Mouse (Mus musculus) lung, postnatal 25 days (tissue): ENCODE measurements around the gene D930020B18Rik.

Experiments used
- DNase-seq: peaks from one replicate; pipeline ENCODE4 v3.0.0; 2022; ENCODE audit warnings: low spot score

The D930020B18Rik gene

DNA sequence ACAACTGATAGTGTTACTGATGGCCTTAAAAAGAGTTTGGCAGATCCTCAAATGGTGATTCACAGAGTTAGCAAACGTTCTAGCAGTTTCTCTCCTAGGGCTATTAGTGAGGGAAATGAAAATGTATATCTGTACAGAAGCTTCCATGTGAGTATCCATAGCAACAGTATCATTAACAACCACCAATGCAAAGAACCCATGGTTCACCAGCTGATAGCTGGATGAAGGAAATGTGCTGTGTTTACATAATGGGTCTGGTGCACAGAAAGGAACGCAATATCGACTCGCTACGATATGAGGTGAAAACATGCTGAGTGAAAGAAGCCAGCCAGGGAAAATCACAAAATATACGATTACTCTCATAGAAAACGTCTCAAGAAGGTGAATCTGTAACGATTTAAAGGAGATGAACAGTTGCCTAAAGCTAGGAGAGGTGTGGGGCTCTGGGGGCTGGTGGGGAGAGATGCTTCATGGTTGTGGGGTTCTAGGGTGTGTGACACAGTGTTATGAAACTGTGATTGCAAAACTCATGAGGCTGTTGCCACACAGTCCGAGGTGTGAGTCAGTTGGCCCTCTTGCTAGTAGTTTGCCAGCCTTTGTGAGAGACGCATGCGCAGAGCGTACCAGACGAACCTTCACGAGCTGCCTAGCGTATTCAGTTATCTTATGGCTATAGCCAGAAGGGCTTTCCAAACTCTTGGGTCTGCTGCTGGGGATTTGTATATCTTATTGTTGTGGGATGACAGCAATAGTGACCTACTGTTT is 64.2 kb downstream of the D930020B18Rik start:
- peak; percentile 63 for DNase-seq

DNA sequence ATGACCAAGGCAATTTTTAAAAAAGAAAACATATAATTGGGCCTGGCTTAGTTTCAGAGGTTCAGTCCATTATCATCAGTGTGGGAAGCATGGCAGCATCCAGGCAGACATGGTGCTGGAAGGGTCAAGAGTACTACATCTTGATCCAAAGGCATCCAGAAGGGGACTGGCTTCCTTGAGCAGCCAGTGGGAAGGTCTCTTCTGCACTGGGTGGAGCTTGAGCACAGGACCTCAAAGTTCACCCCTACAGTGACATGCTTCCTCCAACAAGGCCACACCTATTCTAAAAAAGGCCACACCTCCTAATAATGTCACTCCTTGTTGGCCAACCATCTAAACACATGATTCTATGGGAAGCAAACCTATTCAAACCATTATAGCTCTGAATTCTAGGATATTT is 75.5 kb downstream of the D930020B18Rik start:
- DNase-seq: no peak

DNA sequence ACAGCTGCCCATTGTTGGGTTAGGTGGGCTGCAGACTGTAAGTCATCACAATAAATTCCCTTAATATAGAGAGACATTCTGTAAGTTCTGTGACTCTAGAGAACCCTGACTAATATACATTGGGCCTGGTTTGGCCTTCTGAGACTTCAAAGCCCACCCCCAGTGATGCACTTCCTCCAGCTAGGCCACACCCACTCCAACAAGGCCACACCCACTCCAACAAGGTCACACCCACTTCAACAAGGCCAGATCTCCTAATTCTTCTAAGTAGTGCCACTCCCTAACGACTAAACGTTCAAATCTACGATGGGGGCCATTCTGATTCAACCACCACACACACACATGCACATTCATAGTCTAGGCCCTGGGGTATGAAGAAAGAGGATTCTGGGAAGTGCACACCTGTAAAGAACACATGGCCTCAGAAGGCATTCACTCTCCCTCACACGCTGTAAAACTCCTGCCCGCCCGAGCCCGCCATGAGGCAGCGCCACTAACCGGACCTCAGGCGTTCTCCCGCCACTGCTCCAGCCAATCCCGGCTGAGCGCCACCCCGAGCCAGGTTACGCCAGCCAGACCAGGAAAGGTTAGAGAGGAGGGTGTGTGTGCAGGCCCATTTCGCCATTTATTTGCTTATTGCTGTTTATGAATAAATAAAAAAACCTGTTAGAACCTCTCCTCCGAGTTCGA is 77.7 kb downstream of the D930020B18Rik start:
- DNase-seq: no peak

DNA sequence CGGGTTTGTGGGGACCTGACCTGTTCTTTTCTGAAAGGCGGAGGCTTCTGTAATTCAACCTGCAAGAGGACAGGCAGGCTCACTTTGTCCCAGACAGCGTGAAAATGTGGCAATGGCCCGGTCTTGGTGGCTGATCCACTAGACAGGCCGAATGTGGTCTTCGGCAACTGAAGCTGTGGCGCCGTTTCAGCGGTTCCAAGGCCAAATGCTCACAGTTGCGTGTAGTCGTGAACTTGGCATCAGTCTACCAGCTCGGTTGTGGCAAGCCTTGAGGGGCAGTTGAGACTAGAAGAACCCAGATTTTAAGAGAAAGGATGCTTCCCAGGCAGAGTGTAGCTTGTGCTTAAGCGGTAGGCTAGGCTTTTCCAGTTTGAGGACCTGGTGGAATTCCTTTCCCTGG is 79.3 kb downstream of the D930020B18Rik start:
- DNase-seq: no peak

DNA sequence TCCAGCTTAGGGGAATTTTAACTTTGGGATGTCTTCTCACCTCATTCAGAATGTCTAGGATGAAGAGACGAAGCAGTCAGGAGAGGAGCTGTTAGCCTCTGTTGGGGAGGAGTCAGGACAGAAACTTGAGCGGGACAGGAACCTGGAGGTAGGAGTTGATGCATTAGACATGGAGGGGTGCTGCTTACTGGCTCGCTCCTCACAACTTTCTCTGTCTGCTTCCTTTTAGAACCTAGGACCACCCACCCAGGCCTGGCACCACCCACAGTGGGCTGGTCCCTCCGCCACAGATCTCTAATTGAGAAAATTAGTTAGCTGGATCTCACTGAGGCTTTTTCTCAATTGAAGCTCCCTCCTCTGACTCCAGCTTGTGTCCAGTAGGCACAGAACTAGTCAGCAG is 85.1 kb downstream of the D930020B18Rik start:
- no peak for DNase-seq

DNA sequence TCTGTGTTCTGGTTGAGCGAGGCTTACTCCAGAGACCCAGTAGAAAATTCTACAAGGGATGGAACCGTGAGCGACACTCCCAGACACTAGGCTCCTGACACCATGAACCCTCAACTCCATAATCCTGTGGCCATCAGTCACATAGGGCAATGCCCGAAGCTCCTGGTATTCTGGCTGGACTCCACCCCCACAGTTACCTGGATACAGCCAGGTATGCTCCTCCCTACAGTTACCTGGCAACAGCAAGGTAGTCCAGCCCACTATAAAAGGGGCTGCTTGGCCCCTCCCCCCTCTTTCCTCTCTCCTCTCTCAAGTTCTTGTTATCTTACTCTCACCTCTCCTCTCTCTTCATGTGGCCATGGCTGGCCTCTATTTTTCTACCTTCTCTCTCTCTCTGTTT is 85.8 kb downstream of the D930020B18Rik start:
- DNase-seq: no peak

DNA sequence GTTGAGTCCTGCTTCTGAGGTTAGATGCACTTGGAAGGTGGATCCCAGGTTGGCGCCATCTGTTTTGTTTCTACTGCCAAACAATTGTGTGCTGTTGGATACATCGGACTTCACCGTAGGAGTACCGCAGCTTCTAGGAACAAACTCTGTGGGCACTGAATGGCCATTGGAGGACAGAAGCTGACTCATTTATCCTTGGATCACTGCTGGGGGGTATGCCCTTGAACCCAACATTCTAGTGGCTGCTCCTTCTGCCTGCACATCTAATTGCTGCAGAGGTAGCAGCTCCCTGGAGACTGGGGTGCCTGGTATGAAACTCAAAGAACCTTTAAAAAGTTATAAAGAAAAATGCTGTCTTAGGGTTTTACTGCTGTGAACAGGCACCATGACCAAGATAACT is 86.8 kb downstream of the D930020B18Rik start:
- DNase-seq: no peak

DNA sequence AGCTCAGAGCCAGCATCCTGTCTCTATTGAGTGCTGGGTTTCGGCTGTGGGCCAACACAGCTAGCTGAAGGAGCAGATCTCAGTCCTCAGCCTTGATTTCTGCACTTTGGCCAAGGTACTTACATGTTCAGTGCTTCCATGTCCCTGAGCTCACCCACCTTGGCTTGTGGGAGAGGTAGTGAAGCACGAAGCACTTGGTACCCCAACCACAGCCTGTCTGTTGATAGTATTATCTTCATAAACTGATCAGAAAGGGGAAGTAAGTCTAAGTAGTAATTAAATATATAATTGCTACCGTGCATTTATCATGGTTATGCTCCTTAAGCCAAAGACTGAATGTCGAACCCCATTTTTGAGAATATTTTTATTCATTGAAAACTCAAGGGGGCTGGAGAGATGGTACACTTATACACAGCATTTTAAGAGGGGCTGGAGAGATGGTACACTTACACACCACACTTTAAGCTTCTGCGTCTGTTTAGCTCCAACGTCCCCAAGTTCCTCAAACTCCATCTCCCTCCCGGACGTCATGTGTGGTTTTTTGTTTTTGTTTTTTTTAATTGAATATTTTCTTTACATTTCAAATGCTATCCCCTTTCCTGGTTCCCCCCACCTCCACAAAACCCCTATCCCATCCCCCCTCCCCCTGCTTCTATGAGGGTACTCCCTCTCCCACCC is 89.8 kb downstream of the D930020B18Rik start:
- no peak for DNase-seq

DNA sequence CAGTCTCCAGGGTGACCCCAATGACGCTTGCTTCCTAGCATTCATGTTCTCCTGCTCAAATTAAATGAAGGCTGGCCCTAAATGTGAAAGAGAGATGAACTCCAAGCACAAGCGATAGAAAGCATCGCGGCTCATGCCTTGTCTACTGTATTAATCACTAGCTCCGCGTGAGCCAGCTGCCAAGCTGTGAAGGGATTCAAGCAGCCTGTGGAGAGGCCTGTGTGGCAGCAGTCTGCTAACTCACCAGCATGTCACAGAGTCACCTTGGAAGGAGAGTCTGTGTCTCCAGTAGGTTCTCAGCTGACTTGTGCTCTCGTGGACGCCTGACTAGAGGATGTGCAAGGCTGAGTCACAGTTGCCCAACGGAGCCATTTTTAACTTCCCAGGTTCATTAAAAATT is 91.2 kb downstream of the D930020B18Rik start:
- no peak for DNase-seq

DNA sequence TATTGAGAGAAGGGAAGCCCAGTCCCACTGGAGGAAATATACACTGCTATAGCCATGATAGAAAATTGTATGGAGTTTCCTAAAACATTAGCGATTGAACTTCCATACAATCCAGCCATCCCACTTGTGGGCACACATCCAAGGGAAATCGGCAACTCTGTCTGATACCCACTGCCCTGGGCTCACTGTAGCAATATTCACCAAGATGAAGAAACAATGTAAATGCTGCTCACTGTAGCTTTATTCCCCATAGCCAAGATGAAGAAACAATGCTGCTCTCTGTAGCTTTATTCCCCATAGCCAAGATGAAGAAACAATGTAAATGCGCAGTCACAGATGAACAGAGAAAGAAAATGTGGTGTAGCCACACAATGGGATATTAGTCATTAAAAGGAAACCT is 95.9 kb downstream of the D930020B18Rik start:
- no peak for DNase-seq

DNA sequence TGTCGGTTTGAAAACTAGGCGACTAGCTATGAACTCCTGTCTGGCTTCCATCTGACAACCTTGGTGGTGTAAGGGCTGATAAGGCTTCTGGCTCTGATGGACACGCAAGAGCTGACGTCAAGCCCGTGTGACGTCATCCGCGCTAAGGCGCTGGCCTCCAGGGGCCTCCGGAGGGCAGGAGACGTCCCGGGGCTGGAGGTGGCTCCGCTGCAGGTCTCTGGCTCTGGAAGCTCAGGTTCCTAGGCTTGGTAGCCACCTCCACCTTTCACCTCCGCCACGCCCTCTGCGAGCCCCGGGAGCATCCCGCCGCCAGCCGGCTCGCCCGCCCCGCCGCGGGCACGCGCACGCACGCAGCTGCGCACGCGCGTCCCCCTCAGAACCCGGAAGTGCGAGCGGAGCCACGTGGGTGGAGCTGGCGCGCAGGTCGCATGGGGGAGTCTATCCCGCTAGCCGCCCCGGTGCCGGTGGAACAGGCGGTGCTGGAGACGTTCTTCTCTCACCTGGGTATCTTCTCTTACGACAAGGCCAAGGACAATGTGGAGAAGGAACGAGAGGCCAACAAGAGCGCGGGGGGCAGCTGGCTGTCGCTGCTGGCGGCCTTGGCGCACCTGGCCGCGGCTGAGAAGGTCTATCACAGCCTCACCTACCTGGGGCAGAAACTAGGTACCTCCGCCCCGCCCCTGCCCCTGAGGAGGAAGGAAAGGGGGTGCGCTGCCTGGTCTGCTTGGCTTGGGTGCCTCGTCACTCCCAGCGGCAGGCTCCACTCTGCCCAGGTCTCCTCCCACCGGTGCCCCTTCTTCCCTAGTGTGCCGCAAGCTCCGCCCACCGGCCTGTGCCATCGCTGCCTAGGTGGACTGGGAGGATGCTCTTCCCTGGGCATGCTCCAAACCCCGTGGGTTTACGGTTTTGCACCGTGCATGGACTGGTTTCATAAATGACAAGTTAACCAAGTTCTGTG is 98.4 kb downstream of the D930020B18Rik start, which contains the start of gene BC048403:
BC048403 (plus strand) TSS at position 390 of the 958 bp plus-strand sequence.
- peak; percentile 87 for DNase-seq

DNA sequence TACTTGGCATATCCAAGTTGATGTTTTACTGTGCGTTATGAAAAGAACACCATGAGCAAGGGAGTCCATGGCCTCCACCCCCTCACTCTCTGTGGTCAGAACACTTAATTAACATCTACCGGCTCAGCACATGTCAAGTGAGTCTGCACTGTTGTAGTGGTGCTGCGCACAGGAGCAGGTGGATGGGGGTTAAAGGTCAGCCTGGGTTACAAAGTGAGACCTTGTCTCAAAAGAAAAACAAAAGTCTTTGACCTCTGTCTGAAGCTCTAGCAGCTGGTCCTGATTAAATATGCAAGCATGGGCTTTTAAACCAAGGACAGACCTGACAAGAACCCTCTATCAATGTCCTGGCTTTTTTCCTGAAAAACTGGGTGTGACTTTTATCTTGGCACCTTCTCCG is 100.9 kb downstream of the D930020B18Rik start:
- no peak for DNase-seq
